Mouse (Mus musculus) liver, embryonic 15.5 days (tissue): ENCODE results near the gene Inpp5f. TPM values are rescaled to one million over a fixed set of nuclear protein-coding genes. Genes with fewer than 3 reads are reported as not detected.
A peak's percentile ranks its signal among the peaks of the same experiment; 100 is the strongest.
"Not testable (repeated sequence)": the region's sequence is repeated elsewhere in the genome, so short reads cannot be mapped to it uniquely, and the experiment has no call there.

Source experiments
- ATAC-seq: fragments of 200-750 bp; cut with Nextera tagmentation; 2 replicates; pipeline ENCODE4 v1.8.0; 2017; ENCODE audit warnings: moderate number of reproducible peaks, mild to moderate bottlenecking, moderate library complexity; ENCODE audit not compliant: insufficient read depth
- H3K27ac ChIP-seq: fragments of 300-500 bp; sonication (generic); replicated peaks from 2 replicates; pipeline ENCODE4 v1.5.1; 2015; ENCODE audit warnings: mild to moderate bottlenecking, inconsistent platforms
- H3K27me3 ChIP-seq: fragments of 300-500 bp; sonication (generic); 2 replicates; pipeline ENCODE4 v1.6.1; 2015; ENCODE audit warnings: mild to moderate bottlenecking, inconsistent platforms
- H3K36me3 ChIP-seq: fragments of 300-500 bp; sonication (generic); replicated peaks from 2 replicates; pipeline ENCODE4 v1.6.1; 2015; ENCODE audit warnings: moderate library complexity, mild to moderate bottlenecking, inconsistent platforms
- H3K4me1 ChIP-seq: fragments of 300-500 bp; sonication (generic); replicated peaks from 2 replicates; pipeline ENCODE4 v1.6.1; 2015; ENCODE audit warnings: inconsistent platforms
- H3K4me2 ChIP-seq: fragments of 300-500 bp; sonication (generic); 2 replicates; pipeline ENCODE4 v1.6.1; 2015; ENCODE audit warnings: moderate library complexity, mild to moderate bottlenecking, inconsistent platforms
- H3K4me3 ChIP-seq: fragments of 300-500 bp; sonication (generic); replicated peaks from 2 replicates; pipeline ENCODE4 v1.5.1; 2015; ENCODE audit warnings: mild to moderate bottlenecking, inconsistent platforms
- H3K9ac ChIP-seq: fragments of 300-500 bp; sonication (generic); 2 replicates; pipeline ENCODE4 v1.6.1; 2015; ENCODE audit warnings: moderate library complexity, mild to moderate bottlenecking, inconsistent platforms
- H3K9me3 ChIP-seq: fragments of 300-500 bp; sonication (generic); replicated peaks from 2 replicates; pipeline ENCODE4 v1.6.1; 2016; ENCODE audit warnings: inconsistent platforms
- WGBS: fragments of 180-500 bp; shearing (Covaris S2); methylation state at CpG from one replicate; pipeline ENCODE4 v1.1.7; 2015; ENCODE audit warnings: mixed read lengths; ENCODE audit not compliant: insufficient replicate concordance; 5-methylcytosine and 5-hydroxymethylcytosine counted together
- polyA plus RNA-seq: library from polyadenylated mRNA; unstranded; fragments of >200 nt; fragmentation: Nextera tagmentation; extraction: Ambion mirVana; gene quantifications from 2 replicates; pipeline ENCODE4 v1.2.1, GENCODE M21; 2015

Inpp5f gene
- polyA plus RNA-seq, 1 experiment from 2014 or later = 5.5 TPM

- Histone ChIP-seq H3K36me3 (no peaks in the 10 kb centered on the region), H3K4me1 (no peaks in the 10 kb centered on the region), H3K4me2 (no peak overlapping the region), H3K27me3 (no peaks in the 10 kb centered on the region), H3K4me3 (no peak overlapping the region), H3K27ac (no peak overlapping the region), H3K9ac (no peak overlapping the region), H3K9me3 (no peaks in the 10 kb centered on the region)
- 43% methylated on average over 5 of the region's 5 CpGs for WGBS
- no peak for ATAC-seq
These were observed 12.1 kb upstream of the Inpp5f start for GRCm38 (mm10) chr7:128599072-128599471.

- Histone ChIP-seq H3K4me1 (no peaks in the 10 kb centered on the region), H3K36me3 (no peaks in the 10 kb centered on the region), H3K9ac (no peak overlapping the region), H3K27ac (no peak overlapping the region), H3K4me3 (no peak overlapping the region), H3K9me3 (no peaks in the 10 kb centered on the region), H3K27me3 (no peaks in the 10 kb centered on the region), H3K4me2 (no peak overlapping the region)
- 67% methylated on average over 5 of the region's 5 CpGs for WGBS
- no peak for ATAC-seq
These were observed 9.3 kb upstream of the Inpp5f start for GRCm38 (mm10) chr7:128601826-128602225.

GRCm38 (mm10) chr7:128609936-128610335 lies 1.2 kb upstream of the Inpp5f start:
- not testable (repeated sequence) for H3K27me3 ChIP-seq, H3K27ac ChIP-seq, H3K36me3 ChIP-seq, H3K9me3 ChIP-seq, H3K9ac ChIP-seq, H3K4me2 ChIP-seq, H3K4me3 ChIP-seq, ATAC-seq
- H3K4me1 ChIP-seq = peaks cover 27% of the 10 kb centered on the region
- WGBS = 96% methylated on average over 8 of the region's 9 CpGs

GRCm38 (mm10) chr7:128610490-128610889 lies 638 bp upstream of the Inpp5f start:
- H3K9me3 ChIP-seq = no peaks in the 10 kb centered on the region
- H3K4me1 ChIP-seq = peaks cover 27% of the 10 kb centered on the region
- no peaks in the 10 kb centered on the region for H3K36me3 ChIP-seq
- no peak for ATAC-seq
- 0 out of 2 replicates have a peak overlapping the region, but pooled peaks have one; percentile 2 for H3K27ac ChIP-seq
- WGBS = 78% methylated on average over 6 of the region's 6 CpGs
- no peaks in the 10 kb centered on the region for H3K27me3 ChIP-seq
- peak overlapping the region; percentile 97 for H3K4me2 ChIP-seq
- H3K4me3 ChIP-seq = peak overlapping the region; percentile 80
- H3K9ac ChIP-seq = peak overlapping the region; percentile 39; the same call in 1 of the 2 replicates

- Histone ChIP-seq H3K4me2 (peak overlapping the region; percentile 97), H3K9ac (peak overlapping the region; percentile 70), H3K27me3 (no peaks in the 10 kb centered on the region), H3K4me3 (peak overlapping the region; percentile 80), H3K36me3 (no peaks in the 10 kb centered on the region), H3K4me1 (peaks cover 32% of the 10 kb centered on the region), H3K9me3 (no peaks in the 10 kb centered on the region), H3K27ac (peak overlapping the region; percentile 81)
- 18% methylated on average over 22 of the region's 22 CpGs for WGBS
- ATAC-seq = no peak
These were observed 777 bp downstream of the Inpp5f start for GRCm38 (mm10) chr7:128611799-128612411.

- Histone ChIP-seq H3K9ac (0 out of 2 replicates have a peak overlapping the region, but pooled peaks have one; percentile 70), H3K4me2 (peak overlapping the region; percentile 97), H3K27me3 (no peaks in the 10 kb centered on the region), H3K4me3 (peak overlapping the region; percentile 80), H3K9me3 (no peaks in the 10 kb centered on the region), H3K36me3 (no peaks in the 10 kb centered on the region), H3K27ac (peak overlapping the region; percentile 62; the same call in 1 of the 2 replicates), H3K4me1 (peaks cover 36% of the 10 kb centered on the region)
- 64% methylated on average over 12 of the region's 12 CpGs for WGBS
- no peak for ATAC-seq
These were observed 1.5 kb downstream of the Inpp5f start for GRCm38 (mm10) chr7:128612521-128613181.

- Histone ChIP-seq H3K9ac (no peak overlapping the region), H3K36me3 (no peaks in the 10 kb centered on the region), H3K4me2 (0 out of 2 replicates have a peak overlapping the region, but pooled peaks have one; percentile 13), H3K4me3 (no peak overlapping the region), H3K4me1 (peaks cover 36% of the 10 kb centered on the region), H3K27ac (no peak overlapping the region), H3K9me3 (no peaks in the 10 kb centered on the region), H3K27me3 (no peaks in the 10 kb centered on the region)
- WGBS = 56% methylated on average over 2 of the region's 2 CpGs
- no peak for ATAC-seq
These were observed 2.5 kb downstream of the Inpp5f start for GRCm38 (mm10) chr7:128613578-128613977.

GRCm38 (mm10) chr7:128617587-128617986 lies 6.5 kb downstream of the Inpp5f start:
- 73% methylated on average over 1 of the region's 1 CpGs for WGBS
- H3K4me2 ChIP-seq = 0 out of 2 replicates have a peak overlapping the region, but pooled peaks have one; percentile 3
- no peaks in the 10 kb centered on the region for H3K9me3 ChIP-seq
- no peak overlapping the region for H3K27ac ChIP-seq
- H3K36me3 ChIP-seq = no peaks in the 10 kb centered on the region
- H3K4me3 ChIP-seq = no peak overlapping the region
- ATAC-seq = peak; percentile 51; the same call in 1 of the 2 replicates
- no peaks in the 10 kb centered on the region for H3K27me3 ChIP-seq
- H3K9ac ChIP-seq = no peak overlapping the region
- H3K4me1 ChIP-seq = peaks cover 18% of the 10 kb centered on the region; the same call in 1 of the 2 replicates

- 74% methylated on average over 1 of the region's 1 CpGs for WGBS
- no peak overlapping the region for H3K4me2 ChIP-seq
- no peaks in the 10 kb centered on the region for H3K36me3 ChIP-seq
These were observed 9.1 kb downstream of the Inpp5f start for GRCm38 (mm10) chr7:128620178-128620577.

GRCm38 (mm10) chr7:128622266-128622961 lies 11.3 kb downstream of the Inpp5f start:
- ATAC-seq = no peak
- H3K27ac ChIP-seq = no peak overlapping the region

More at GRCm38 (mm10) chr7:128620178-128620577, 9.1 kb downstream of the Inpp5f start:
- no peak for ATAC-seq
- Histone ChIP-seq H3K9ac (no peak overlapping the region), H3K4me1 (peaks cover 16% of the 10 kb centered on the region; the same call in 1 of the 2 replicates), H3K27me3 (no peaks in the 10 kb centered on the region), H3K27ac (no peak overlapping the region), H3K4me3 (no peak overlapping the region), H3K9me3 (no peaks in the 10 kb centered on the region)

GRCm38 (mm10) chr7:128622994-128623393 lies 11.9 kb downstream of the Inpp5f start:
- WGBS = 57% methylated on average over 2 of the region's 2 CpGs
- H3K4me2 ChIP-seq = no peak overlapping the region
- H3K27me3 ChIP-seq = no peaks in the 10 kb centered on the region
- no peak for ATAC-seq
- H3K4me3 ChIP-seq = no peak overlapping the region
- no peaks in the 10 kb centered on the region for H3K36me3 ChIP-seq
- H3K9ac ChIP-seq = no peak overlapping the region
- no peaks in the 10 kb centered on the region for H3K9me3 ChIP-seq
- peaks cover 23% of the 10 kb centered on the region for H3K4me1 ChIP-seq
- no peak overlapping the region for H3K27ac ChIP-seq

More at GRCm38 (mm10) chr7:128622266-128622961, 11.3 kb downstream of the Inpp5f start:
- H3K4me1 ChIP-seq = peaks cover 19% of the 10 kb centered on the region
- no peaks in the 10 kb centered on the region for H3K36me3 ChIP-seq
- H3K27me3 ChIP-seq = no peaks in the 10 kb centered on the region
- no peak overlapping the region for H3K4me2 ChIP-seq
- H3K4me3 ChIP-seq = no peak overlapping the region
- H3K9me3 ChIP-seq = no peaks in the 10 kb centered on the region
- 65% methylated on average over 7 of the region's 7 CpGs for WGBS
- H3K9ac ChIP-seq = no peak overlapping the region
